Mouse (Mus musculus): ENCODE results near the gene Ccnt1.
A peak's percentile ranks its signal among the peaks of the same experiment; 100 is the strongest.
"Not testable (repeated sequence)": the region's sequence is repeated elsewhere in the genome, so short reads cannot be mapped to it uniquely, and the experiment has no call there.

Gene Ccnt1

GRCm38 (mm10) chr15:98545151-98545550, 25.6 kb downstream of the Ccnt1 start:
- no peak for DNase-seq (ENCODE audit: low read depth, low spot score)

- DNase-seq (ENCODE audit: low read depth, low spot score), result no peak
These were observed 27.4 kb downstream of the Ccnt1 start for GRCm38 (mm10) chr15:98543341-98543740.

- DNase-seq (ENCODE audit: low read depth, low spot score), result no peak
These were observed 29.7 kb downstream of the Ccnt1 start for GRCm38 (mm10) chr15:98541064-98541463.

- no peak for DNase-seq (ENCODE audit: low read depth, low spot score)
These were observed 32.8 kb downstream of the Ccnt1 start for GRCm38 (mm10) chr15:98537923-98538322.

GRCm38 (mm10) chr15:98536828-98537510, 33.8 kb downstream of the Ccnt1 start:
- DNase-seq (ENCODE audit: low read depth, low spot score), result no peak

GRCm38 (mm10) chr15:98535921-98536320, 34.8 kb downstream of the Ccnt1 start:
- DNase-seq (ENCODE audit: low read depth, low spot score), result no peak

GRCm38 (mm10) chr15:98533881-98534627, 36.7 kb downstream of the Ccnt1 start, which contains the start of gene Kansl2:
Gene Kansl2, minus strand, starts transcription at chr15:98534264.
- peak; percentile 99 for DNase-seq (ENCODE audit: low read depth, low spot score)

GRCm38 (mm10) chr15:98533035-98533531, 37.6 kb downstream of the Ccnt1 start:
- DNase-seq (ENCODE audit: low read depth, low spot score), result no peak

GRCm38 (mm10) chr15:98532281-98532680, 38.4 kb downstream of the Ccnt1 start:
- no peak for DNase-seq (ENCODE audit: low read depth, low spot score)

- DNase-seq (ENCODE audit: low read depth, low spot score), result no peak
These were observed 42.6 kb downstream of the Ccnt1 start for GRCm38 (mm10) chr15:98528066-98528563.

- DNase-seq (ENCODE audit: low read depth, low spot score), result no peak
These were observed 43.5 kb downstream of the Ccnt1 start for GRCm38 (mm10) chr15:98527056-98527771.

- DNase-seq (ENCODE audit: low read depth, low spot score), result no peak
These were observed 44.7 kb downstream of the Ccnt1 start for GRCm38 (mm10) chr15:98526057-98526456.

- no peak for DNase-seq (ENCODE audit: low read depth, low spot score)
These were observed 49.5 kb downstream of the Ccnt1 start for GRCm38 (mm10) chr15:98521245-98521644.

- DNase-seq (ENCODE audit: low read depth, low spot score), result no peak
These were observed 53.1 kb downstream of the Ccnt1 start for GRCm38 (mm10) chr15:98517380-98518355.

- DNase-seq (ENCODE audit: low read depth, low spot score), result not testable (repeated sequence)
These were observed 55.9 kb downstream of the Ccnt1 start for GRCm38 (mm10) chr15:98514845-98515244.

- DNase-seq (ENCODE audit: low read depth, low spot score), result no peak
These were observed 56.6 kb downstream of the Ccnt1 start for GRCm38 (mm10) chr15:98514146-98514545.

GRCm38 (mm10) chr15:98513676-98514075, 57.0 kb downstream of the Ccnt1 start:
- not testable (repeated sequence) for DNase-seq (ENCODE audit: low read depth, low spot score)

GRCm38 (mm10) chr15:98512799-98513321, 57.9 kb downstream of the Ccnt1 start:
- no peak for DNase-seq (ENCODE audit: low read depth, low spot score)

GRCm38 (mm10) chr15:98512232-98512631, 58.5 kb downstream of the Ccnt1 start:
- DNase-seq (ENCODE audit: low read depth, low spot score), result no peak

- DNase-seq (ENCODE audit: low read depth, low spot score), result no peak
These were observed 59.3 kb downstream of the Ccnt1 start for GRCm38 (mm10) chr15:98511386-98511928.

Data from telencephalon, adult 2 months (tissue).